Mouse (Mus musculus): ENCODE results near the gene Sec61a1. TPM values are rescaled to one million over a fixed set of nuclear protein-coding genes. Genes with fewer than 3 reads are reported as not detected.

Gene Sec61a1
- polyA plus RNA-seq (2016; fragmentation: Nextera tagmentation; extraction: Ambion mirVana), result 234 and 235 TPM in 2 replicates

- peaks cover 26% of the 10 kb centered on the region for H3K36me3 ChIP-seq
- WGBS, result under 1% methylated on average over 80 of the region's 80 CpGs
- peaks cover 44% of the 10 kb centered on the region for H3K4me1 ChIP-seq
- peak within 1 kb of the TSS; percentile 92 for H3K4me3 ChIP-seq
- DNase-seq (ENCODE audit: low spot score), result peak; percentile 99
- H3K9me3 ChIP-seq, result no peaks in the 10 kb centered on the region
- H3K27me3 ChIP-seq (ENCODE audit: insufficient read depth, poor library complexity, severe bottlenecking), result no peaks in the 10 kb centered on the region
- peak within 1 kb of the TSS; percentile 96 for H3K27ac ChIP-seq
These were observed at the start of gene Sec61a1 for GRCm38 (mm10) chr6:88518404-88519263. TSS of gene Sec61a1 (minus strand) at chr6:88518905.

GRCm38 (mm10) chr6:88566676-88567075 lies 48.0 kb upstream of the Sec61a1 start:
- Histone ChIP-seq H3K4me3 (peak overlapping the region; percentile 35; the same call in 1 of the 2 replicates), H3K36me3 (no peaks in the 10 kb centered on the region), H3K4me1 (no peaks in the 10 kb centered on the region), H3K9me3 (no peaks in the 10 kb centered on the region), H3K27ac (no peak overlapping the region), H3K27me3 (ENCODE audit: insufficient read depth, poor library complexity, severe bottlenecking) (peaks cover 26% of the 10 kb centered on the region)
- WGBS, result 13% methylated on average over 7 of the region's 7 CpGs
- no peak for DNase-seq (ENCODE audit: low spot score)

GRCm38 (mm10) chr6:88565033-88565432 lies 46.3 kb upstream of the Sec61a1 start:
- Histone ChIP-seq H3K9me3 (no peaks in the 10 kb centered on the region), H3K4me1 (no peaks in the 10 kb centered on the region), H3K36me3 (no peaks in the 10 kb centered on the region), H3K27ac (no peak overlapping the region), H3K27me3 (ENCODE audit: insufficient read depth, poor library complexity, severe bottlenecking) (peaks cover 26% of the 10 kb centered on the region), H3K4me3 (no peak overlapping the region)
- no peak for DNase-seq (ENCODE audit: low spot score)
- WGBS, result 25% methylated on average over 6 of the region's 6 CpGs

GRCm38 (mm10) chr6:88560156-88560555 lies 41.5 kb upstream of the Sec61a1 start:
- H3K36me3 ChIP-seq, result no peaks in the 10 kb centered on the region
- H3K4me3 ChIP-seq, result no peak overlapping the region
- peaks cover 9% of the 10 kb centered on the region for H3K27me3 ChIP-seq (ENCODE audit: insufficient read depth, poor library complexity, severe bottlenecking)
- H3K4me1 ChIP-seq, result no peaks in the 10 kb centered on the region
- H3K9me3 ChIP-seq, result no peaks in the 10 kb centered on the region
- WGBS, result 83% methylated on average over 4 of the region's 4 CpGs
- DNase-seq (ENCODE audit: low spot score), result peak; percentile 70
- no peak overlapping the region for H3K27ac ChIP-seq

GRCm38 (mm10) chr6:88559688-88560087 lies 41.0 kb upstream of the Sec61a1 start:
- Histone ChIP-seq H3K4me3 (no peak overlapping the region), H3K27ac (no peak overlapping the region), H3K9me3 (no peaks in the 10 kb centered on the region), H3K4me1 (no peaks in the 10 kb centered on the region), H3K36me3 (no peaks in the 10 kb centered on the region), H3K27me3 (ENCODE audit: insufficient read depth, poor library complexity, severe bottlenecking) (peaks cover 5% of the 10 kb centered on the region)
- WGBS, result 39% methylated on average over 5 of the region's 5 CpGs
- peak; percentile 62 for DNase-seq (ENCODE audit: low spot score)

- no peak overlapping the region for H3K4me3 ChIP-seq
- H3K27me3 ChIP-seq (ENCODE audit: insufficient read depth, poor library complexity, severe bottlenecking), result no peaks in the 10 kb centered on the region
- no peaks in the 10 kb centered on the region for H3K36me3 ChIP-seq
- no peak overlapping the region for H3K27ac ChIP-seq
- no peaks in the 10 kb centered on the region for H3K9me3 ChIP-seq
- H3K4me1 ChIP-seq, result no peaks in the 10 kb centered on the region
- DNase-seq (ENCODE audit: low spot score), result peak; percentile 53
- 74% methylated on average over 1 of the region's 1 CpGs for WGBS
These were observed 39.4 kb upstream of the Sec61a1 start for GRCm38 (mm10) chr6:88558076-88558475.

GRCm38 (mm10) chr6:88557548-88557947 lies 38.8 kb upstream of the Sec61a1 start:
- Histone ChIP-seq H3K9me3 (no peaks in the 10 kb centered on the region), H3K27me3 (ENCODE audit: insufficient read depth, poor library complexity, severe bottlenecking) (no peaks in the 10 kb centered on the region), H3K4me1 (no peaks in the 10 kb centered on the region), H3K4me3 (no peak overlapping the region), H3K36me3 (no peaks in the 10 kb centered on the region), H3K27ac (no peak overlapping the region)
- DNase-seq (ENCODE audit: low spot score), result peak; percentile 58
- 18% methylated on average over 4 of the region's 4 CpGs for WGBS

GRCm38 (mm10) chr6:88549916-88550315 lies 31.2 kb upstream of the Sec61a1 start:
- H3K27ac ChIP-seq, result no peak overlapping the region
- H3K4me3 ChIP-seq, result no peak overlapping the region
- H3K36me3 ChIP-seq, result no peaks in the 10 kb centered on the region
- peaks cover 8% of the 10 kb centered on the region for H3K4me1 ChIP-seq
- H3K9me3 ChIP-seq, result no peaks in the 10 kb centered on the region
- 64% methylated on average over 2 of the region's 2 CpGs for whole genome bisulfite sequencing
- peaks cover 33% of the 10 kb centered on the region for H3K27me3 ChIP-seq (ENCODE audit: insufficient read depth, poor library complexity, severe bottlenecking)
- DNase-seq (ENCODE audit: low spot score), result peak; percentile 57

- DNase-seq (ENCODE audit: low spot score), result peak; percentile 72
- Histone ChIP-seq H3K36me3 (no peaks in the 10 kb centered on the region), H3K4me1 (peaks cover 12% of the 10 kb centered on the region), H3K4me3 (no peak overlapping the region), H3K27ac (no peak overlapping the region), H3K27me3 (ENCODE audit: insufficient read depth, poor library complexity, severe bottlenecking) (peaks cover 37% of the 10 kb centered on the region), H3K9me3 (no peaks in the 10 kb centered on the region)
- WGBS, result 28% methylated on average over 4 of the region's 4 CpGs
These were observed 30.6 kb upstream of the Sec61a1 start for GRCm38 (mm10) chr6:88549137-88549814.

- H3K9me3 ChIP-seq, result no peaks in the 10 kb centered on the region
- H3K4me3 ChIP-seq, result no peak overlapping the region
- peaks cover 37% of the 10 kb centered on the region for H3K27me3 ChIP-seq (ENCODE audit: insufficient read depth, poor library complexity, severe bottlenecking)
- no peaks in the 10 kb centered on the region for H3K36me3 ChIP-seq
- peak; percentile 72 for DNase-seq (ENCODE audit: low spot score)
- 78% methylated on average over 10 of the region's 10 CpGs for WGBS
- H3K27ac ChIP-seq, result no peak overlapping the region
- peaks cover 12% of the 10 kb centered on the region for H3K4me1 ChIP-seq
These were observed 29.8 kb upstream of the Sec61a1 start for GRCm38 (mm10) chr6:88548405-88549049.

- Histone ChIP-seq H3K9me3 (no peaks in the 10 kb centered on the region), H3K36me3 (no peaks in the 10 kb centered on the region), H3K27me3 (ENCODE audit: insufficient read depth, poor library complexity, severe bottlenecking) (peaks cover 47% of the 10 kb centered on the region), H3K27ac (no peak overlapping the region), H3K4me3 (0 out of 2 replicates have a peak overlapping the region, but pooled peaks have one; percentile 5), H3K4me1 (peaks cover 12% of the 10 kb centered on the region)
- WGBS, result 21% methylated on average over 10 of the region's 10 CpGs
- DNase-seq (ENCODE audit: low spot score), result peak; percentile 72
These were observed 26.7 kb upstream of the Sec61a1 start for GRCm38 (mm10) chr6:88545397-88545790.

GRCm38 (mm10) chr6:88544644-88545396 lies 26.1 kb upstream of the Sec61a1 start:
- peak; percentile 50 for DNase-seq (ENCODE audit: low spot score)
- Histone ChIP-seq H3K4me3 (0 out of 2 replicates have a peak overlapping the region, but pooled peaks have one; percentile 5), H3K36me3 (no peaks in the 10 kb centered on the region), H3K27me3 (ENCODE audit: insufficient read depth, poor library complexity, severe bottlenecking) (peaks cover 52% of the 10 kb centered on the region), H3K9me3 (no peaks in the 10 kb centered on the region), H3K27ac (no peak overlapping the region), H3K4me1 (peaks cover 12% of the 10 kb centered on the region)
- WGBS, result 31% methylated on average over 11 of the region's 11 CpGs
